Mouse (Mus musculus): ENCODE measurements at regions not wholly inside any gene's neighbourhood (a gene's known extent, or its start where the extent isn't known, plus 50 kb on each side); places are given as distances from the start of the nearest gene placed in this dataset.

DNA sequence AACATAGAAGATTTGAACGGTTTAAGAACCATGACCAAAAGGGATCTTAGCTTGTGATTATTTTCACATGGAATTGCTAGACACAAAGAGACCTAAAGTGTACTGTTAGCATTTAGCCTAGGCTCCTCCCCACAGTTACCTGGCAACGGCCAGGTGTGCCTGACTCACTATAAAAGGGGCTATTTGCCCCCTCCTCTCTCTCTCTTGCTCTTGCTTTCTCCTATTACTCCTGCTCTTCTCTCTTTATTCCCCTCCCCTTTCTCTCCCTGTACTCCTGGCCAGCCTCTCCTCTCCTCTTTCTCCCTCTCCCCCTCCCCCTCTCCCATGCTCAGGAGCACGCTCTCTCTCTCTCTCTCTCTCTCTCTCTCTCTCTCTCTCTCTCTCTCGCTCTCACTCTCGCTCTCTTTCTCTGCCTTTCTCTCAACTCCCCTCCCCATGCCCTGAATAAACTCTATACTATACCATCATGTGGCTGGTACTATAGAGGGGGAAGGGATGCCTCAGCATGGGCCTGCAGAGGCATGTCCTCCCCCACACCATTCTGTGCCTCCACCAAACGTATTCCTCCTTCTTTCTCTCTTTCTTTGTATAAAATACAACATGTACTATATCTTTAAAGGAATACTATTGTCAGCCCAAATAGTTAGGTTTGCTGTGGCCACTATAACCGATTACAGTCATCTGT lies 603.9 kb downstream of the Rps29 start:
- DNase-seq (ENCODE audit: low read depth, low spot score), result no peak

DNA sequence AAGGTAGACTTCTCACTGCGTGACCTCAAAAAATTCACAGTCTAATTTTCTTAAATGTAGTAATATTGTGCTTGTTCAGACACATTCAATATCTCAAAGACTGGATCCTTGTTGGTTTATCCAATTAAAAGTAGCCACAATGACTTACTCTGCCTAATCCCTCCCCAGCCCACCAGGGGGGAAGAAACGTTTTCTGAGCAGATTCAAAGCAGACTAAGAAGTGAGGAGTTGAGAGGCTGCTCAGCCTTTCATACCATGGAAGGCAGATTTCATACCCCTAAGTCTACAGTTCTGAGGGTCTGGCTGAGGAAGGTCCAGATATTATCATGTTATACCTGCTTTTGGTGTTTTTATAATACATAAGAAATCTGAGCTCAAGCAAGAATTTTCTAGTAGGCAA lies 604.7 kb downstream of the Rps29 start:
- DNase-seq (ENCODE audit: low read depth, low spot score), result no peak

DNA sequence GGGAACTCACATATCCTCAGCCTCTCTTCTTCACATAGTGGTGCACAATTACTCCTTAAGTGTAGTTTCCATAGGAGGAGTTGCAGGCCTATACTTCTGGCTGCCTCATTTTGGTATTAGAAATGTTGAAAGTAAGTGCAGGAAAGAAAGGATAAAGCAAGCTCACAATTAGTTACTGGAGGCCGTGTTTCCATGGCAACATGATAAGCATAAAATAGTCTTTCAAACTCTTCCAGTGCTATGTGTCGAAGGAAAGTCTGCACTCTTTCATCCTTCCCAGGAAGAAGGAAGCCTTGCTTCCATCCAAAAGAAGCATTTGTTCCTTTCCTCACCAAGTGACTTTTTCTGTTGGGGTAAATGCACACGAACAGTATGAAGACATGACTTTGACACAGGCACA lies 617.2 kb downstream of the Rps29 start:
- no peak for DNase-seq (ENCODE audit: low read depth, low spot score)

GRCm38 (mm10) chr12:68500794-68501193 lies 658.2 kb downstream of the Rps29 start:
- peak; percentile 30 for DNase-seq (ENCODE audit: low read depth, low spot score)

GRCm38 (mm10) chr12:68463032-68463431 lies 696.0 kb downstream of the Rps29 start:
- peak; percentile 47 for DNase-seq (ENCODE audit: low read depth, low spot score)

- DNase-seq (ENCODE audit: low read depth, low spot score), result no peak
These were observed 700.8 kb downstream of the Rps29 start for GRCm38 (mm10) chr12:68458196-68458595.

GRCm38 (mm10) chr12:68426601-68427000 lies 732.4 kb downstream of the Rps29 start:
- no peak for DNase-seq (ENCODE audit: low read depth, low spot score)

DNA sequence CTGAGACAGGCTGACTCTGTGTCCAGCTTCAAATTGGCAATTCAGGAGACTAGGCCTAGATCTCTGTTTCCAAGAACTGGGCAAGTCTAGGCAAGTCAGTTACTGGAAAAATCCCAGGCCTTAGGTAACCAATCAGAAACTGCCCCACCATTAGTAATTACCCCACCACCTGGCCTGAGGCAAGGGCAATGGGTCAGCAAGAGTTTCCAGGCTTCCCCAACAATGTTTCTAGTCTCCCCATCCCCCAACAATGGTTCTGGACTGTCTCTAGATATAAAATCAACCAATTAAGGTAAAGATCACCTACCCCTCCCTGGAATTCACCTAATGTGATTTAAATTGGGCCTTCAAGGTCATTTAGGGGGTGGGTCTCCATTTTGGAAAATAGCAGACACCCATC lies 734.0 kb downstream of the Rps29 start:
- DNase-seq (ENCODE audit: low read depth, low spot score), result no peak
